Mouse (Mus musculus) CH12F3 (cell line): ENCODE data around the gene Cadm4.
"Not testable (repeated sequence)": the region's sequence is repeated elsewhere in the genome, so short reads cannot be mapped to it uniquely, and the experiment has no call there.

Experiments used
- in situ Hi-C: fragments of 300-500 bp; cut with MboI; formaldehyde crosslinking; loops from 2 replicates; pipeline ENCODE4 v1.14.3; 2020; ENCODE audit warnings: low sequenced_read_pairs

The Cadm4 gene

DNA sequence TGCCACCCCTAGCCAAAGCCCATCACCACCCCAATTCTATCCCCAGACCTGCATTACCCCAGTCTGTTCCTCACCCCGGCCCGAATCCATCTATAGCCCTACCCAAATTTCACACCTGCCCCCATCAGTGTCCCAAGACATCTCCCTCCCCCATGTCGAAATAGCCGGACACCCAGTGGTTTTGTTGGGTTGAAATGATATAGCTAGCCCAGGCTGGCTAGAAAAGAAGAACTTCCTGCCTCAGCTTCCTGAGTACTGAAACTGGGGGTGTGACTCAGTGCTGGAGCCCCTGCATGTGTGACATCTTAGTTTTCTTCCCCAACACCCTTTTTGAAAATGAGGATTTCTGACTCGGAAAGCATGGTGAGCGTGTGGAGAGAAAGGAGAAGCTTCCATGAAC, 15.0 kb upstream of the Cadm4 start:
- in situ Hi-C loops = no loop called here

DNA sequence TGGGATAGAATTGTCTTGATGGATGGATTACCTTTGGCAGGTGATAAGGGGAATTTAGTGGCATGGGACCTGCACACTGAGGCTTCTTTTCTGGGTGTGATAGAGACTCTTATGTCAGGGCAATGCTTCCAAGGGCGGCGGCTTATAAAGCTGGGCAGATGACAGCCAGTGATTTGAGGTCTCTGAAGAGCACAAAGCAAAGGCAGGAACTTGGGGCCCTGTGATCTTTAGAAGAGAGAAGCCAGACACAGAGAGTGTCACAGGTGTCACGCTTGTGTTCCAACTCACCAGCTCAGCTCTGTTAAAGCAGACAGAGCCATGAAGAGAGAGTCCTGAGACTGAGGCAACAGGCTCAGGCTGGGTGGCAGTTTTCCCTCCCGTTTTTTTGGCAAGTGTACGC, 13.9 kb upstream of the Cadm4 start:
- in situ Hi-C loops = no loop called here

DNA sequence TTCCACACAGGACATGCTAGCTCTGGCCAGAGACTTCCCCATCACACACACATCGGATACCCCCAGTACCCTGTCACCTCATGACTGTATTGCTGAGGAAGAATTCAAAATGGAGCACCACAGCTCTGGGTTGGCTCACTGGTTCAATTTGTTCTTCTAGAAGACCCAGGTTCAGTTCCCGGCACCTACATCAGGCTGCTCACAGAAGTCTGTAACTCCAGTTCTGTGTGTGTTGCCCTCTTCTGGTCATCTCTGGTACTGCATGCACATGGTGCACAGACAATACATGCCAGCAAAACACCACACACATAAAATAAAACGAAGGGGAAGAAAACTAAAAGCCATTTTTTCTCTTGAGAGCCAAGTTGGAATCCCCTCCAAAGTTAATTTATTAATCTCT, 12.7 kb upstream of the Cadm4 start:
- in situ Hi-C loops = no loop called here

DNA sequence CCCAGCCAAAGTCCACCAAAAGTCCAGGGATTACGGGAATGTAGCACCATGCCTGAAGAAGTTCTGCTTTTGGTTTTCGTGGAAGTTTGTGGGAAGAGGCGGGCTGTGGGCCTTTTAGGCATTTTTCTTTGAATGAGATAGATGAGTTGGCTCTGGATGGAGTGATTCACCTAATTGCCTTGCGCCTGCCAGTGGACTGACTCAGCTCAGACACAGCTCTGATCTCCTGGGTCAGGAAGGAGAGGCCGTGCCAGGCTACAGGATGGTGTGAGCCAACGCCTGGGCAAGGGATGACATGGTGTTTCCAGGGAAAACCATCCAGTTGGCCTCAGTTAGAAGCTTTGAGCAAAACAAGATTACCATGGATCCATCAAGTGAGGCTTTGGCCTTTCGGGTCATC, 11.5 kb upstream of the Cadm4 start:
- in situ Hi-C loops = no loop called here

DNA sequence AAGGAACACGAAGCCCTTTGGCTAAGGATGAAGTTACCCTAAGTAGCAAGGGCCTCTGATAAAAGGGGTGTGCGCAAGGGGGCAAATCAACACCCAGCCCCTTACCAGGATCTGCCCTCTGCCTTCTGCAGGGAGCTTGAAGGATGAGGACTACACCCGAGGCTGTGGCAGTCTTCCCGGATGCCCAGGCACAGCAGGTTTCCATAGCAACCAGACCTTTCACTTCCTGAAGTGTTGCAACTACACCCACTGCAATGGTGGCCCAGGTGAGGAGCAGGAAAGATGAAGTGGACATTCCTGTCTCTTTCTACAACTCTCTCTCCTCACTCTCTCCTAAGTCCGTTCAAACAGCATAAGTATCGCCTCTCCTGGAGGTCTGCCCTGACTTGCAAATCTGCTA, 9.4 kb upstream of the Cadm4 start:
- in situ Hi-C loops = no loop called here

DNA sequence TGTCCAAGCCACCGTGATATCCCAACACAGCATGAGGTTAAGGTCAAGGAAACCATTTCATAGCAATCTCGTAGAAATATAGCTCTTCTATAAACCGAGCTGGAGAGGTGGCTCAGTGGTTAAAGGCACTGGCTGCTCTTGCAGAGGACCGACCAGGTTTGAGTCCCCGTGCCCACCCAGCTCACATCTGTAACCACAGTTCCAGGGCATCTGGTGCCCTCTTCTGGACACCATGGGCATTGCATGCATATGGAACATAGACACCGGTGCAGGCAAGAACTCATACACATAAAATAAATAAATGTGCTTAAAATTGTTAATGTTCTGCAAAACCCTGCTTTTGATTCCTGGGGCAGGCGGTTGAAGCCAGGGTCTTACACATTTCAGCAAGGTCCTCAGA, 8.9 kb upstream of the Cadm4 start:
- in situ Hi-C loops = no loop called here

DNA sequence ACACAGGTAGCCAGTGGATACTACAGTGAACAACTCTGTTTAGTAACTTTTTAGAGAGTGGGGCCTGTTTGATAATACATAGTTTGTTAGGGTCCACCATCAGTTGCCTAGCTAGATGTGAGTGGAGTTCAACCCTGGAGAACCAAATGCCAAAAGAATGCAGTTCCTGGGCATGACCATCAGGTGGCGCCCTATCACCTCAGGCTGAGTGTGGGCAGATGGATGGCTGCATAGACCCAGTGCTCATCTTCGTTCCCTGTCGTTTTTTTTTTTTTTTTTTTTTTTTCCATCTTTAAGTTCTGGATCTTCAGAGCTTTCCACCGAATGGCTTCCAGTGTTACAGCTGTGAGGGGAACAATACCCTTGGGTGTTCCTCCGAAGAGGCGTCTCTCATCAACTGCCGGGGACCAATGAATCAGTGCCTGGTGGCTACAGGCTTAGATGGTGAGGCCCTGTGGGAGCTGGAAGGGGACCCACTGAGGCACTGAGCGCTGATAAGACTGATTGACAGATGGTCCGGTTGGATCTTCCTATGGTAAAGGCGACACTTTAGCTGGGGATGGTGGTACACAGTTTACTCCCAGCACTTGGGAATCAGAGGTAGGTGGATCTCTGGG, 7.8 kb upstream of the Cadm4 start:
- in situ Hi-C loops = no loop called here

DNA sequence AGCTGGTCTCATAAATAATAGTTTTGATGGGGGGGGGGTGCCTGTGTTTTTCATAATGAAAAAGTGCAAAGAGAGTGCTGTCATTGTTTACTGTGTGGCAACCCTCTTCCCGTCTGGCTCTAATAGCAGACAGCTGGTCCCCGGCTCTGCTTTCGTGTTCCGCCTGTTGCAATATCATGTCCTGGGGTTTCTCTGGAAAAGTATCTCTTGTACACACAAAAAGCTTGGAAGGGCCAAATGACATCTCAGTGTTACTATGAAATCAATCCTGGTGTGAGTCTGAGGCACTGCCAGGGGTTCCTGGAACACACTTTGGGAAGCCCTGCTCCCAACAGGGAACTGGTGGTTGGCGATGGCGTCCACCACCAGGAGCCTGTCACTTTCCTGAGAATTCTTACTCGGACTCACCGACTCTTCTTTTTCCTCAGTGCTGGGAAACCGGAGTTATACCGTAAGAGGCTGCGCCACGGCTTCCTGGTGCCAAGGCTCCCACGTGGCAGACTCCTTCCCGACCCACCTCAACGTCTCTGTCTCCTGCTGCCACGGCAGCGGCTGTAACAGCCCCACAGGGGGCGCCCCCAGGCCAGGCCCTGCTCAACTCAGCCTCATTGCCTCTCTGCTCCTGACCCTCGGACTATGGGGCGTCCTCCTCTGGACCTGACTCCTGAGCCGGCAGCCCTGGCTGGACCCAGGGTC, 6.9 kb upstream of the Cadm4 start:
- in situ Hi-C loops = no loop called here

DNA sequence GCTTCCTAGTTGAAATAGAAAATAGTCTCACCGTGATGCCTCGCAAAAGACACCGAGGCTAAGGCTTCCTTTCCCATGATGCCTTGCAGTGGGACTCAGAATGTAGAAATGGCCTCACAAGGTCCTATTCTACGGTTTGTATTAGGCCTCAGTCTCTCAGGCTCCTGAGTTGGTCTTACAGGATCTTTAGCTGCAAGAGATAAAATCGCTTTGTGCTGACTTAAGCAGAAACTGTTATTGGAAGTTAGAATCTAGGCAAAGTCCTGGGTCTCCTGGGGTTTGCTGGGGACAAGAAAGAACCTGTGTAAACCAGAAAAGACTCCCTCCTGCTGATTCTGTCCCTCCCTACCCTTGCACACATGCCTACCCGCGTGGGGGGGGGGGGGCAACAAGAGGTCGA, 5.5 kb upstream of the Cadm4 start:
- in situ Hi-C loops = no loop called here

DNA sequence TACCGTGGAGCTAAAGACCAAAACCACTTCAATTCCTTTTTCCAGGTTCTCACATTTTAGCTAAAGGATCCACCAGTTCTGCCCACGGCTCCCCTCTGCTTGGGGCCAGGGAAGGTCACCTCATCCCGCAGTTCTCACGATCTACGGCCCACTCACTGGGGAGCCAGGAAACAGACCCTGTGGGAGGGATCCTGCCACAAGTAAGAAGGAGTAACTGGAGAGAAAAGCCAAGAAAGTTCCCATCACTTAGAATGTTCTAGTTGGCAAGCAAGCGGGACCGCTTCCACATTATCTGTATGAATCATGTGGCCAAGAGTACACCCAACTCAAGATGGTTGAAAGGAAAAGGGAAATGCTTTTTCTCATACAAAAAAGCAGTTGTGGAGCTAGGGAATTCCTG, 5.0 kb upstream of the Cadm4 start:
- in situ Hi-C loops = no loop called here

DNA sequence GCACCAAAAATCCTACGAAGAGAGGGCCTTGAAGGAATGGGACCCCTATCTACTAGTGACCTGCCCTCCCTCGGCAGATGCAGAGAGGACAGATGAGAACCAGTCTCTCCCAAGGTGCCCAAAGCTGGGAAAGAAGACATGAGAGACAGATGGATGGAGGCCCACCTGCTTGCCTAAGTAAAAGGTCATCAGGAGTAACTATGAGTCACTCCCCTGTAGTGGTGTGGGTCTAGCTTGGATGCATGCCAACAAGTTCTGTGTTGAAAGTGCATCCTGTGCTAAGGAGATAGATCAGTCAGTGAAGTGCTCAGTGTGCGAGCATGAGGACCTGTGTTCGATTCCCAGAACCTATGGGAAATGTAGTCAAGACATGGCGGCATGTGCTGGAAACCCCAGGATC, 2.9 kb upstream of the Cadm4 start:
- in situ Hi-C loops = no loop called here

DNA sequence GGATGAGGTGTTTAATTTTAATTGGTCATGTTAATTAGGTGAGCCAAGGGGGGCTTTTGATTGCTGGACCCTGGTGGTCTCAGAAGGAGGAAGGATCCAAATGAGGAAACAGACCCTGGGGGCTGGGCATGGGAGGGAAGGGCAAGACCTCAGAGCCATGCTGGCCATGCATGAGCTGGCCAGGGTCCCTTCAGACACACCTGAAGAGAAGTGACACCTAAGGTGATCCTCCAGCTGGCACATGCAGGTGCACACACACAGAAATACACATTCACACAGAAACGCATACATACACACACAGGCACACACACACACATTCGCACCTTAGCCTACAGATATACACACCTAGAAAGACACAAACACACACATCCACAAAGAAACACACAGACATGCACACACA, 2.1 kb upstream of the Cadm4 start:
- in situ Hi-C loops = no loop called here

DNA sequence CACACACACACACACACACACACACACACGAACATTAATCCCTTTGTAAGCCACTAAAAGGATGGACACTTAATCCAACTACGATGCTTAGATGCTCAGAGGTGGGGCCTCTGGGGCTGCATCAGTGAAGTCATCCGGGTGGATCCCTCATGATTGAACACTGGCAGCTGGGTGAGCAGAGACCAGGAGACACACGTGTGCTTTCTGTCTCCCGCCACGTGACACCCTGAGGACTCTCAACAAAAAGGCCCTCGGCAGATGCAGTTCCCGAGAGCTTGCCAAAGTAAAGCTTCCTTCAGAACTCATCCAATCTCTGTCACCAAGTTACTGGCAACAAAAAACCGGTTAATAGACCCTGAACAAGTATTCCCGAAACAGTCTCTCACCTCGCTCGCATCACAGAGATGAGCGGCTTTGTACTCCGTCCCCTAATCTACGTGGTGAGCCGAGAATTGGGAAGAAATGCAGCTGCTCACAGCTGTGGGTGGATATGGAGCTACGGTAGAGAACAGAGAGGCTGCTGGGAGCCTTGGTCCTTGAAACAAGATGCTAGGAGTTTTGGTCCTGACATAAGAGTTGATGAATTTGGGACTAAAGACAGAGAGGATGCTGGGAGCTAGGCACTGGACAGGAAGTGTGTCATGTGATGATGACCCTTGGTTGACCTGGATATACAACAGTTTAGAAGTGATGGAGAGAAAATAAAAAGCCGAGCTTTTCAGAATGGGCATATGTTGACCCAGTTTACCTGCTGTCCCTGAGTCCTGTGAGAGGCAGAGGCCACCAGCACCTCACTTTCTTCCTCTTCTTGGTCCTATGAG, 1.5 kb upstream of the Cadm4 start:
- in situ Hi-C loops = no loop called here

DNA sequence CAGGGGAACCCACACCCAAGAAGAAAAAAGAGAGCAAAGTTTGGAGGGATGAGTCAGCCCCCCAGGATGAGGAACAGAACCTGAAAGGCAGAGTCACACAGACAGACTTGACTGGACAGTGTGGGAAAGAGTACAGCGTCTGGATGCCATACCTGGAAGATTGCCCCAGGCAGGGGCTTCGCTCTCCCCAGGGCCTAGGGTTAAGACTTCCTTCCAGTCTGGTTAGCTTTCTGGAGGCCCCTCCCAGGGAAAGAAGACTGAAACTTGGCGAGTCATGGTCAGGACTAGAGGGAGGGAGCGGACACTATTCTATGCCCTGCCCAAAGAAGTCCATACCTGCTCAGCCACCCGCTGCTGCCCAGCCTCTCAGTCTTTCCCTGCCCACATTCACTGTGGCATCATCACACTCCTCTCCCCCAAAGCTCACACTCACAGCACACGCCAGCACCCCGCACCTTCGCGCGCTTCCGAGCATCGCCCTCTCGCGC, 793 bp upstream of the Cadm4 start:
- in situ Hi-C loops = no loop called here

DNA sequence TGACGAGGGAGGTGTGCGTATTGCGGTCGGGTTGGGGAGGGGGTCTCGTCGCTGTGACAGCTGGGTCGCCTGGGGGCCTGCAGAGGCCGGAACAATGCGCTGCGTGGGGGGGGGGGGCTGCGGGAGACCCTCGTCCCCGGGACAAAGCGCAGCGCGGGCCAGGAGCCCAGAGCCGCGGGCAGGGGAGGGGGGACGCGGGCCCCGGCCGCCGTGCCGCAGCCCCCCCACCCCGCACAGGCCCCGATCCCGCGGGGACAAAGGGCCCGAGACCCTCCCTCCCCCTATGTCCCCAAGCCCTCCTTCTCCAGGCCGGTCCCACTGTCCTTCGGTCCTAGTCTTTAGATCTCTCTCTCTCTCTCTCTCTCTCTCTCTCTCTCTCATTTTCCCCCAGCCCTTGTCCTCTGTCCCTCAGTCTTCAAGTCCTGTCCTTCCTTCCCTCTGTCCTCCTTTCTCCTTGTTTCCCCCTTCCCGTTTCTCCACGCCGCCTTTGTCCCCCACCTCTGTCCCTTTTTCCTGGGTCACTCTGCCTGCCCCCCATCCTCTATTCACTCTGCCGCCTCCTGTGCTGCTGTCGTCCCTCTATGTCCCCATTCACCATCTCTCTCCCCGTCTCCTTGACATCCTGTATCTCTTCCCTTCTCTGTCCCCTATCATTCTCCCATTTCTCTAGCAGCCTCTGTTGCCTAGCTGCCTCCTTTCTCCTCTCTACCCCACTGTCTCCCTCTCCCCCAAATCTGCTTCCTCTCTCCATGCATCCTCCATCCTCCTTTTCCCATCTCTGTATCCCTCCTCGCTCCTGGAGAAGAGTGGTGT, 591 bp downstream of the Cadm4 start:
- in situ Hi-C loops = no loop called here

DNA sequence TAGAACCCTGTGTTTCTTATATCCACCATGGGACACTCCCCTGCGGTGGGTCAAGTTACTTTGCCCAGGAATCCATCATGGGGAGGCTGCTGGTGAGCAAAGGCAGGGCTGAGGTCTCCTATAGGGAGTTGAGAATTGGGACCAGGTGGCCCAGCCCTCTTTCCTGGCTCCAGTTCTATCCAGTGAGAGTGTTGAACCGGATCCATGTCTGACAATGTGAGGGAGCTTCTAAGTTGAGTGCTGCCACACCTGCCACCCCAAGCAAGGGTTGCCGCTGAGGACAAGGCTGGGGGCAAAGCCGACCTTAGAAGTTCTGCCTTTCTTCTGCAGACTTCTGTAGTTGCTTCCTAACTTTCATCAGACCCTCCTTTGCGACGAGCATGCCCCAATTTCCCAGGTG, 1.5 kb downstream of the Cadm4 start:
- in situ Hi-C loops = not testable (repeated sequence)

DNA sequence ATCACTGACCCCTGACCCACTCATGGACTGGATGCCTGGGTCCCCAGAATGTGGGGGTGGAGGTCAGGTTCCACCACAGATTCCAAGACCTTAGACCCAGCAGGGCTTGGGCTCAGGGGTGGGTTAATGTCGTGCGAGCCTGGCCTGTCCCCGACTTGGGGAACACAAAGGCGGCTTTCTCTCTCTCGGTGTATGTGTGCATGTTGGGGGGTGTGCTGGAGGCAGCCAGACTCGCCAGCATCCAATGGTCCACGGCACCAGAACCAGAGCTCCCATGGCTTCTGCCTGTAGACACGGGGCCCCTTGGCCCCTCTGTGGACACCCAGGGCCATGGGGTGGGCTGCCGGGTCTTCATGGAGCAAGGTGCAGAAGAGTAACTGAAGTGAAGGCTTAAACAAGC, 3.7 kb downstream of the Cadm4 start:
- in situ Hi-C loops = no loop called here

DNA sequence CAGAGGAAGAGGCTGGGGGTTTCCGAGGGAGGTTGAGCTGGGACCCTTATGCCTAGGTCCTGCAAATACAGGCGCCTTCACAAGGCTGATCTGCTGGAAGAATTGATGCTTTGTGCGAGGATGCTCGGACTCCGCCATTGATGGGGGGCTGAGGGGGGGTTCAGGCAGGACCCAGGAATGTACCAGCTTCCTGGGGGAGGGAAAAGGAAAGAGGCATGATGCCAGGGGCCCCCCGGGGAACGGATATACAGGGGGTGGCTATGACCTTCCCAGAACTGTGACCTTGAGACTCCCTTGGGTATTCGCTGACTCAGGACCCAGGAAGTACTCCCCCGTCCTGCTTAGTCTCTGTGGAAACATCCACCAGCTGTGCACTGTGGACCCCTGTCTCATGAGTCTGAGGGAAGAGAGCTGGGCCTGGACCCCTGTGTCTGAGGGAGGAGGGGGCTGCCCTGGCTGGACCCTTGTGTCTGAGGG, 4.9 kb downstream of the Cadm4 start:
- in situ Hi-C loops = no loop called here

DNA sequence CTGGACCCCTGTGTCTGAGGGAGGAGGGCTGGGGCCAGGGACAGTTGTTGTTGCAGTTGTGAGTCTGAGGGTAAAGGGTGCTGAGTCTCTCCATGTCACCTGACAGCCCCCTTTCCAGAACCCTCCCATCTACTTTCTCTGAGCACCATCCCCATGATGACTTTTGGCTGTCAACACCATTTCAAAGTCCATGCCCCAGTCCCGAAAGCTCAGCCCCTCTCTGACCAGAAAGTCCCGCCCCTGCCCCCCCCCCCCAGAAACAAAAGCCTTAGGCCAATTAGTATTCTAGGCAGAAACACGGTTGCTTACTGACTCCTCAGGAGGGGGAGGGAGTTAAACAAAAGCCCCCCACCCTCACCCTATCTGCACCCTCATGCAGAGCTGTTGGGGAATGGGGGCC, 5.6 kb downstream of the Cadm4 start:
- in situ Hi-C loops = no loop called here

DNA sequence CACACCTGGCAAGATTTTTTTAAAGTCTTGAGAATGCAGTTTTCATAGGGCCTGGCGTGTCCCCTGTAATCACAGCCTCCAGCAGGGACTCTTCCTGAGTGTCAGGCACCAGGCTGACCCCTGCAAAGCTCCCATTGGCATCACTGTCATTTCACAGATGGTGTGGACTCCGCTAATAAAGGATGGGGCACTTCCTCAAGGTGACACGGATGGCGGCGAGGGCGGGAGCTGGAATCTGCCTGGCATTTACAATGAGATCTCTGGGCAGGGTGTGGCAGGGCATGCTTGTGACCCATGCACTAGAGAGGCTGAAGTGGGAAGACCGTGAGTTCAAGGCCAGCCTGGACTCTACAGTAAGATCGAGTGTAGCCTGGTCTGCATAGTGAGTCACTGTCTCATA, 6.5 kb downstream of the Cadm4 start:
- in situ Hi-C loops = no loop called here
